Mouse (Mus musculus) pancreas, adult 10 weeks (tissue): ENCODE measurements around the gene Drd1. TPM values are rescaled to one million over a fixed set of nuclear protein-coding genes. Genes with fewer than 3 reads are reported as not detected.

ENCODE experiments used
- polyA plus RNA-seq: library from polyadenylated mRNA; stranded (reverse); fragments of 350-450 nt; fragmentation: Illumina TruSeq; extraction: RNeasy Lipid Tissue Mini Kit (QIAGEN cat#74804); gene quantifications from one replicate; pipeline ENCODE4 v1.2.3, GENCODE M21; 2015; ENCODE audit warnings: low read depth, low replicate concordance; ENCODE audit not compliant: insufficient read depth

Gene Drd1
- not detected for polyA plus RNA-seq

GRCm38 (mm10) chr13:54055448-54055861, at the start of gene Drd1:
Drd1 (minus strand) TSS chr13:54055705.

DNA sequence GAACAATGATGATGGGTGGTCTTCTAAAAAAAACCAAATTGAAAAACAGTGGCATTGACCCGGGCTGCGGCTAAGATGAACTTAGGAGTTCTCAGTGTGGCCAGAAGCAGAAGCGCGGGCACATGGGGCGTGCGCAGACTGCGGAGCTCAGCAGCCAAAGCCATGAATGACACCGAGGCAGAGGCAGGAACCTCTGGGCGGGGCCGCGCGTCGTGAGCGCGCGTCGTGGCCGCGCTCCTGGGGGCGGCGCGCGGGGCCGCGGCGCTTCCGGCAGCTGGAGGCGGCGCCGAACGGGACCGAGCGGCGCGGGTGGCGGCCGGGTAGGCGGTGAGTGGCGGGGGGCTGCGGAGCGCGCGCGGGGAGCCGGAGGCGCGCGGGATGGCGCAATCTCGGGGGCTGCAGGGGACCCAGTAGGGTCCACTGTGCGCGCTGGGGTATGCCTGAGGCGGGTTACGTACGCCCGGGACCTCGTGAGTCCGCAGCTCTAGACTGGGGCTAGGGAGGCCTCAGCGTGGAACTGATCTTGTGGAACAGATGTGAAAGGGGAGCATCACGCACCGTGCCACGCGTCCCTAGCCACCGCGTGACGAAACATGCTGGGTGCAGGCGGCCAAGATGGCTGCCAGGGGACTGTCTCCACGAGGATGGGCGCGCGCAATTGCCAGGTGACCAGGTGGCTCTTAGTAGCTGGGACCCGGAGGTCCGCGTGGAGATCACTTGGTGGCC, 16.3 kb upstream of the Drd1 start, which contains the start of gene Sfxn1:
Gene Sfxn1, plus strand, starts transcription at position 264 of the 726 bp plus-strand sequence.

Other genes with a start within 250 kb of the Drd1 start
- gene Sfxn1, start 16.2 kb upstream of the Drd1 start, polyA plus RNA-seq = 10.1 TPM
- not detected for gene Hrh2, start 136.4 kb upstream of the Drd1 start, polyA plus RNA-seq